Mouse (Mus musculus) spleen, adult 2 months (tissue): Measurements from ENCODE around the gene Heatr1. TPM values are rescaled to one million over a fixed set of nuclear protein-coding genes. Genes with fewer than 3 reads are reported as not detected.
A peak's percentile ranks its signal among the peaks of the same experiment; 100 is the strongest.

Experiments used
- DNase-seq, 2 experiments: peaks; one replicate each; pipeline versions ENCODE4 v3.0.0 to v3.0.0-alpha.2; 2012 to 2021; ENCODE audit warnings: low spot score in 2 of 2, low read depth in 1 of 2
- H3K27ac ChIP-seq: fragments of 200-500 bp; 2 replicates; pipeline ENCODE4 v1.5.1; 2012; ENCODE audit warnings: low read length, inconsistent platforms; ENCODE audit not compliant: insufficient read depth
- H3K27me3 ChIP-seq: fragments of 200-500 bp; 2 replicates; pipeline ENCODE4 v1.6.1; 2012; ENCODE audit warnings: mild to moderate bottlenecking, moderate library complexity, low read length, inconsistent platforms; ENCODE audit not compliant: control insufficient read depth, insufficient read depth
- H3K36me3 ChIP-seq: fragments of 200-500 bp; 2 replicates; pipeline ENCODE4 v1.6.1; 2012; ENCODE audit warnings: mild to moderate bottlenecking, low read length, inconsistent platforms; ENCODE audit not compliant: control insufficient read depth, insufficient read depth
- H3K4me1 ChIP-seq: fragments of 200-500 bp; 2 replicates; pipeline ENCODE4 v1.6.1; 2011; ENCODE audit warnings: inconsistent platforms; ENCODE audit not compliant: control insufficient read depth, insufficient read depth, insufficient read length
- H3K4me3 ChIP-seq: fragments of 200-500 bp; 2 replicates; pipeline ENCODE4 v1.5.1; 2011; ENCODE audit warnings: mild to moderate bottlenecking, inconsistent platforms; ENCODE audit not compliant: insufficient read depth, insufficient read length; ENCODE audit errors: extremely low read depth
- CTCF ChIP-seq: fragments of 200-500 bp; IDR thresholded peaks from 2 replicates; pipeline ENCODE4 v1.5.1; 2011; ENCODE audit warnings: mild to moderate bottlenecking, inconsistent platforms; ENCODE audit not compliant: insufficient read depth, insufficient read length, insufficient replicate concordance; ENCODE audit errors: extremely low read depth
- POLR2A ChIP-seq: fragments of 200-500 bp; IDR thresholded peaks from 2 replicates; pipeline ENCODE4 v1.6.1; 2011; ENCODE audit warnings: low read depth, low read length, inconsistent platforms
- WGBS: fragments of 180-500 bp; shearing (Covaris S2); methylation state at CpG from one replicate; pipeline ENCODE4 v1.1.7; 2018; 5-methylcytosine and 5-hydroxymethylcytosine counted together
- polyA plus RNA-seq: library from polyadenylated mRNA; depleted of rRNA; stranded (reverse); fragments of >200 nt; gene quantifications from 2 replicates; pipeline ENCODE4 v1.2.3, GENCODE M21; 2012

Heatr1 gene
- polyA plus RNA-seq, 1 experiment: 32.7 TPM

GRCm38 (mm10) chr13:12369041-12369621, 25.7 kb upstream of the Heatr1 start:
- Histone ChIP-seq H3K4me3 (no peak overlapping the region), H3K27me3 (no peaks in the 10 kb centered on the region), H3K36me3 (no peaks in the 10 kb centered on the region), H3K4me1 (no peaks in the 10 kb centered on the region), H3K27ac (peak overlapping the region; percentile 66)
- TF ChIP-seq CTCF (no peak), POLR2A (no peak)
- no peak for DNase-seq
- WGBS: 86% methylated on average over 8 of the region's 8 CpGs

GRCm38 (mm10) chr13:12369930-12370329, 24.9 kb upstream of the Heatr1 start:
- H3K4me1 ChIP-seq: no peaks in the 10 kb centered on the region
- no peak for DNase-seq

GRCm38 (mm10) chr13:12372755-12373154, 22.1 kb upstream of the Heatr1 start:
- Histone ChIP-seq H3K4me3 (no peak overlapping the region), H3K27ac (no peak overlapping the region), H3K4me1 (no peaks in the 10 kb centered on the region), H3K27me3 (no peaks in the 10 kb centered on the region), H3K36me3 (no peaks in the 10 kb centered on the region)
- no peak for DNase-seq
- WGBS: 94% methylated on average over 3 of the region's 3 CpGs
- TF ChIP-seq CTCF (no peak), POLR2A (no peak)

More at GRCm38 (mm10) chr13:12369930-12370329, 24.9 kb upstream of the Heatr1 start:
- Histone ChIP-seq H3K27ac (no peak overlapping the region), H3K36me3 (no peaks in the 10 kb centered on the region), H3K27me3 (no peaks in the 10 kb centered on the region), H3K4me3 (no peak overlapping the region)
- TF ChIP-seq CTCF (no peak), POLR2A (no peak)
- 83% methylated on average over 11 of the region's 11 CpGs for WGBS

- 60% methylated on average over 1 of the region's 1 CpGs for WGBS
- TF ChIP-seq POLR2A: no peak
- TF ChIP-seq CTCF: no peak
- no peak overlapping the region for H3K27ac ChIP-seq
Measured at GRCm38 (mm10) chr13:12376778-12377177, 18.0 kb upstream of the Heatr1 start.

GRCm38 (mm10) chr13:12384796-12385195, 10.0 kb upstream of the Heatr1 start:
- Histone ChIP-seq H3K4me1 (no peaks in the 10 kb centered on the region), H3K36me3 (no peaks in the 10 kb centered on the region), H3K27ac (no peak overlapping the region), H3K27me3 (no peaks in the 10 kb centered on the region), H3K4me3 (no peak overlapping the region)
- no peak for DNase-seq
- no peak for TF ChIP-seq POLR2A
- no peak for TF ChIP-seq CTCF

More at GRCm38 (mm10) chr13:12376778-12377177, 18.0 kb upstream of the Heatr1 start:
- no peaks in the 10 kb centered on the region for H3K36me3 ChIP-seq
- no peaks in the 10 kb centered on the region for H3K4me1 ChIP-seq
- no peaks in the 10 kb centered on the region for H3K27me3 ChIP-seq
- DNase-seq: no peak
- H3K4me3 ChIP-seq: no peak overlapping the region

- peak in 1 of 2 experiments; percentile 15 for DNase-seq
- Histone ChIP-seq H3K4me1 (no peaks in the 10 kb centered on the region), H3K27ac (no peak overlapping the region), H3K36me3 (no peaks in the 10 kb centered on the region), H3K4me3 (no peak overlapping the region), H3K27me3 (no peaks in the 10 kb centered on the region)
- TF ChIP-seq CTCF (no peak), POLR2A (no peak)
Measured at GRCm38 (mm10) chr13:12386286-12386685, 8.5 kb upstream of the Heatr1 start.

GRCm38 (mm10) chr13:12395571-12395970, 744 bp downstream of the Heatr1 start:
- WGBS: under 1% methylated on average over 23 of the region's 23 CpGs
- Histone ChIP-seq H3K36me3 (peaks cover 7% of the 10 kb centered on the region), H3K27me3 (no peaks in the 10 kb centered on the region), H3K4me1 (no peaks in the 10 kb centered on the region; the same call in 1 of the 2 replicates), H3K27ac (peak overlapping the region; percentile 10; the same call in 1 of the 2 replicates), H3K4me3 (peak overlapping the region; percentile 98)
- TF ChIP-seq CTCF (no peak), POLR2A (no peak)
- no peak for DNase-seq
